Mouse (Mus musculus) frontal cortex, postnatal 10 days (tissue): ENCODE measurements around the gene Mob3b.
"Not testable (repeated sequence)": the region's sequence is repeated elsewhere in the genome, so short reads cannot be mapped to it uniquely, and the experiment has no call there.

Experiments used
- DNase-seq, 2 experiments: peaks; one replicate each; pipeline ENCODE4 v3.0.0; 2022; ENCODE audit warnings: low spot score in 2 of 2, mixed read lengths in 1 of 2

Mob3b gene

GRCm38 (mm10) chr4:34967541-34967940, 189.7 kb downstream of the Mob3b start:
- no peak for DNase-seq

- DNase-seq, result peak; percentile 32 to 54
These were observed 190.8 kb downstream of the Mob3b start for GRCm38 (mm10) chr4:34966336-34966957.

GRCm38 (mm10) chr4:34964906-34965305, 192.4 kb downstream of the Mob3b start:
- no peak for DNase-seq

GRCm38 (mm10) chr4:34963999-34964398, 193.3 kb downstream of the Mob3b start:
- no peak for DNase-seq

- DNase-seq, result no peak
These were observed 196.3 kb downstream of the Mob3b start for GRCm38 (mm10) chr4:34960781-34961560.

- DNase-seq, result no peak
These were observed 197.8 kb downstream of the Mob3b start for GRCm38 (mm10) chr4:34959477-34959876.

- no peak for DNase-seq
These were observed 198.9 kb downstream of the Mob3b start for GRCm38 (mm10) chr4:34958155-34959028.

GRCm38 (mm10) chr4:34953716-34954115, 203.6 kb downstream of the Mob3b start:
- no peak for DNase-seq

- no peak for DNase-seq
These were observed 210.1 kb downstream of the Mob3b start for GRCm38 (mm10) chr4:34947181-34947580.

GRCm38 (mm10) chr4:34941046-34941445, 216.2 kb downstream of the Mob3b start:
- no peak for DNase-seq

GRCm38 (mm10) chr4:34928386-34928785, 228.9 kb downstream of the Mob3b start:
- not testable (repeated sequence) for DNase-seq

GRCm38 (mm10) chr4:34922177-34922870, 235.0 kb downstream of the Mob3b start:
- peak in 1 of 2 experiments; percentile 44 for DNase-seq

GRCm38 (mm10) chr4:34917400-34917799, 239.9 kb downstream of the Mob3b start:
- DNase-seq, result no peak

GRCm38 (mm10) chr4:34912171-34912570, 245.1 kb downstream of the Mob3b start:
- no peak for DNase-seq

- DNase-seq, result no peak
These were observed 245.9 kb downstream of the Mob3b start for GRCm38 (mm10) chr4:34911401-34911800.

- no peak for DNase-seq
These were observed 249.2 kb downstream of the Mob3b start for GRCm38 (mm10) chr4:34908127-34908526.

- DNase-seq, result no peak
These were observed 250.3 kb downstream of the Mob3b start for GRCm38 (mm10) chr4:34907026-34907425.

- DNase-seq, result no peak
These were observed 251.1 kb downstream of the Mob3b start for GRCm38 (mm10) chr4:34906151-34906550.

GRCm38 (mm10) chr4:34905396-34905795, 251.9 kb downstream of the Mob3b start:
- no peak for DNase-seq

- not testable (repeated sequence) for DNase-seq
These were observed 255.7 kb downstream of the Mob3b start for GRCm38 (mm10) chr4:34901582-34901981.

GRCm38 (mm10) chr4:34901166-34901565, 256.1 kb downstream of the Mob3b start:
- DNase-seq, result no peak

GRCm38 (mm10) chr4:34900155-34900554, 257.1 kb downstream of the Mob3b start:
- DNase-seq, result peak; percentile 25 to 30
